22 mouse cellular contexts compared by ENCODE assay signal in genomic region chr2:166007046-166007445, GRCm38 (mm10). TPM values are rescaled to one million over a fixed set of nuclear protein-coding genes. Genes with fewer than 3 reads are reported as not detected.
A peak's percentile ranks its signal among the peaks of the same experiment; 100 is the strongest.
DNase-seq lines count a peak whose midpoint lies in the region; ATAC-seq and TF ChIP-seq lines count a peak whose summit lies in the region.
"Had no signal": no experiment of that assay in that cellular context is flagged by ENCODE, and none has a peak within 500 bp of the region (broad histone marks: within the 10 kb centered on the region; RNA-seq: fewer than 3 reads in every experiment).

No protein-coding gene starts in this region.

- H3K4me3 ChIP-seq in kidney, embryonic 15.5 days (replicated peaks) = no peak overlapping the region
- H3K4me3 ChIP-seq in kidney, embryonic 14.5 days (ENCODE audit: low read length) = no peak overlapping the region
- H3K4me3 ChIP-seq in lung, embryonic 16.5 days (ENCODE audit: low read length) = no peak overlapping the region
- no peak overlapping the region for H3K4me3 ChIP-seq in ES-Bruce4 (ENCODE audit: low read depth, low read length)
- H3K4me3 ChIP-seq: embryonic facial prominence, embryonic 12.5 days; forebrain, embryonic 15.5 days; heart, adult 2 months; heart, embryonic 15.5 days; hindbrain, embryonic 13.5 days had no signal

- H3K9ac ChIP-seq in kidney, embryonic 15.5 days = no peak overlapping the region
- H3K9ac ChIP-seq in kidney, embryonic 14.5 days (ENCODE audit: low read depth, low read length) = no peak overlapping the region
- no peak overlapping the region for H3K9ac ChIP-seq in lung, embryonic 16.5 days (ENCODE audit: low read length)
- no peak overlapping the region for H3K9ac ChIP-seq in ES-Bruce4 (ENCODE audit: low read depth, poor library complexity, severe bottlenecking)
- H3K9ac ChIP-seq: embryonic facial prominence, embryonic 12.5 days; forebrain, embryonic 15.5 days; heart, embryonic 15.5 days; hindbrain, embryonic 13.5 days had no signal

- TF ChIP-seq CTCF in ES-Bruce4 (IDR thresholded peaks at IDR 0.05; ENCODE audit: low read depth, low read length) = no peak

- no peak for DNase-seq in lung, postnatal 25 days (ENCODE audit: low spot score)
- no peak for DNase-seq in gastrocnemius, postnatal 14 days
- DNase-seq in urinary bladder, postnatal 25 days (ENCODE audit: low spot score) = no peak
- DNase-seq: adrenal gland, postnatal 14 days; B cell, adult 2 months; cerebellum, adult 11-12 months; cerebellum, adult 9-10 months; cerebellum, postnatal 25 days; heart, postnatal 14 days had no signal

- no peaks in the 10 kb centered on the region for H3K36me3 ChIP-seq in kidney, embryonic 15.5 days
- H3K36me3 ChIP-seq in kidney, embryonic 14.5 days (ENCODE audit: control insufficient read depth, insufficient read depth, low read length) = no peaks in the 10 kb centered on the region
- H3K36me3 ChIP-seq in lung, embryonic 16.5 days (ENCODE audit: control insufficient read depth, insufficient read depth, low read length) = no peaks in the 10 kb centered on the region
- H3K36me3 ChIP-seq in ES-Bruce4 (ENCODE audit: control insufficient read depth, insufficient read depth, low read length, poor library complexity, severe bottlenecking) = no peaks in the 10 kb centered on the region
- H3K36me3 ChIP-seq: embryonic facial prominence, embryonic 12.5 days; forebrain, embryonic 15.5 days; heart, embryonic 15.5 days; hindbrain, embryonic 13.5 days had no signal

- H3K4me1 ChIP-seq in kidney, embryonic 15.5 days = peaks cover 48% of the 10 kb centered on the region
- peaks cover 16% of the 10 kb centered on the region for H3K4me1 ChIP-seq in kidney, embryonic 14.5 days (ENCODE audit: control insufficient read depth, insufficient read depth, low read length)
- peaks cover 15% of the 10 kb centered on the region; the same call in 1 of the 2 replicates for H3K4me1 ChIP-seq in lung, embryonic 16.5 days (replicated peaks; ENCODE audit: control insufficient read depth, insufficient read depth, low read length)
- peaks cover 10% of the 10 kb centered on the region for H3K4me1 ChIP-seq in ES-Bruce4 (ENCODE audit: control insufficient read depth, insufficient read depth, low read length)

- H3K27ac ChIP-seq in kidney, embryonic 15.5 days = peak overlapping the region; percentile 18; the same call in 1 of the 2 replicates
- H3K27ac ChIP-seq in kidney, embryonic 14.5 days (ENCODE audit: low read depth, low read length) = no peak overlapping the region
- no peak overlapping the region for H3K27ac ChIP-seq in lung, embryonic 16.5 days (ENCODE audit: low read length)
- H3K27ac ChIP-seq in ES-Bruce4 (ENCODE audit: insufficient read depth, low read length) = peak overlapping the region; percentile 9; the same call in 1 of the 2 replicates
- H3K27ac ChIP-seq: embryonic facial prominence, embryonic 12.5 days; forebrain, embryonic 15.5 days; heart, adult 2 months; heart, embryonic 15.5 days; hindbrain, embryonic 13.5 days had no signal

- WGBS in kidney, embryonic 15.5 days = 64% methylated on average over 6 of the region's 6 CpGs
- WGBS in kidney, embryonic 14.5 days = 64% methylated on average over 6 of the region's 6 CpGs
- WGBS in lung, embryonic 16.5 days = 57% methylated on average over 6 of the region's 6 CpGs

- H3K27me3 ChIP-seq in kidney, embryonic 15.5 days = no peaks in the 10 kb centered on the region
- H3K27me3 ChIP-seq in kidney, embryonic 14.5 days (ENCODE audit: control insufficient read depth, insufficient read depth, low read length) = no peaks in the 10 kb centered on the region
- no peaks in the 10 kb centered on the region for H3K27me3 ChIP-seq in lung, embryonic 16.5 days (ENCODE audit: control insufficient read depth, insufficient read depth, low read depth, low read length)
- H3K27me3 ChIP-seq in ES-Bruce4 (ENCODE audit: control insufficient read depth, insufficient read depth, low read length, poor library complexity, severe bottlenecking) = no peaks in the 10 kb centered on the region
- H3K27me3 ChIP-seq: embryonic facial prominence, embryonic 12.5 days; forebrain, embryonic 15.5 days; heart, embryonic 15.5 days; hindbrain, embryonic 13.5 days; Patski had no signal

- TF ChIP-seq POLR2A in ES-Bruce4 (IDR thresholded peaks at IDR 0.05; ENCODE audit: insufficient read depth, low read length) = no peak

- H3K4me2 ChIP-seq in kidney, embryonic 15.5 days = no peak overlapping the region
- H3K4me2 ChIP-seq in kidney, embryonic 14.5 days (replicated peaks; ENCODE audit: low read depth, low read length) = no peak overlapping the region
- H3K4me2 ChIP-seq in lung, embryonic 16.5 days (ENCODE audit: low read depth, low read length) = no peak overlapping the region
- H3K4me2 ChIP-seq: embryonic facial prominence, embryonic 12.5 days; forebrain, embryonic 15.5 days; heart, embryonic 11.5 days; heart, embryonic 15.5 days; hindbrain, embryonic 13.5 days had no signal

- H3K9me3 ChIP-seq in kidney, embryonic 15.5 days (replicated peaks) = no peaks in the 10 kb centered on the region
- no peaks in the 10 kb centered on the region for H3K9me3 ChIP-seq in kidney, embryonic 14.5 days (ENCODE audit: control insufficient read depth, low read length)
- H3K9me3 ChIP-seq in lung, embryonic 16.5 days (ENCODE audit: control insufficient read depth, low read length) = no peaks in the 10 kb centered on the region
- H3K9me3 ChIP-seq in ES-Bruce4 (replicated peaks; ENCODE audit: control insufficient read depth, insufficient read depth, low read length, poor library complexity, severe bottlenecking) = no peaks in the 10 kb centered on the region
- H3K9me3 ChIP-seq: embryonic facial prominence, embryonic 12.5 days; forebrain, embryonic 15.5 days; heart, embryonic 15.5 days; hindbrain, embryonic 13.5 days had no signal

- no peak; the same call in 1 of the 2 replicates for ATAC-seq in kidney, embryonic 15.5 days (replicated peaks; ENCODE audit: low FRiP score)
- ATAC-seq in kidney, embryonic 14.5 days (ENCODE audit: low FRiP score, low TSS enrichment) = no peak
- ATAC-seq in lung, embryonic 16.5 days (ENCODE audit: low read depth) = peak; percentile 31; the same call in 1 of the 2 replicates
- ATAC-seq: activated CD4-positive, CD25-positive, alpha-beta regulatory T cell, adult 4 months; CD4-positive, CD25-positive, alpha-beta regulatory T cell, adult 4 months; forebrain, embryonic 15.5 days; Patski had no signal

- intact Hi-C loops in gastrocnemius, postnatal 14 days (cut with DNase I; ENCODE audit: low total_unique reads) = no loop called here

- TF ChIP-seq EP300 in ES-Bruce4 (IDR thresholded peaks at IDR 0.05; ENCODE audit: insufficient read depth, low read depth, low read length) = no peak

RNA-seq across cellular contexts. Expression of gene Ncoa3, which starts 14.6 kb away (rescaled TPM):
- polyA plus RNA-seq in kidney, embryonic 15.5 days (2015; fragmentation: Nextera tagmentation; extraction: Ambion mirVana) = 17.4 and 19.2 TPM in 2 replicates
- 18.1 and 23.2 TPM in 2 replicates for polyA plus RNA-seq in kidney, embryonic 14.5 days (2014; fragmentation: Nextera tagmentation; extraction: Ambion mirVana)
- 11.5 and 12.1 TPM in 2 replicates for polyA plus RNA-seq in lung, embryonic 16.5 days (2015; fragmentation: Nextera tagmentation; extraction: Ambion mirVana)
- polyA plus RNA-seq in ES-Bruce4 (2011; ENCODE audit: insufficient read depth, insufficient read length, low read depth, missing spikeins) = 118 and 124 TPM in 2 replicates
- 10 to 100 TPM; 11.1 to 13.9 TPM for total RNA-seq in gastrocnemius, postnatal 14 days (2021)

Comparison
In these comparisons a context has a peak if more than half of its experiments do, and no peak if none do; other contexts are left out.
1. H3K27ac ChIP-seq: peak in kidney, embryonic 15.5 days (single experiment) and ES-Bruce4 (single experiment); none in kidney, embryonic 14.5 days (single experiment) and lung, embryonic 16.5 days (single experiment).